Mouse (Mus musculus) heart, adult 2 months (tissue): Measurements from ENCODE around the gene Rasgef1b. TPM values are rescaled to one million over a fixed set of nuclear protein-coding genes. Genes with fewer than 3 reads are reported as not detected.
A peak's percentile ranks its signal among the peaks of the same experiment; 100 is the strongest.

Experiments used
- DNase-seq, 2 experiments: peaks; one replicate each; pipeline ENCODE4 v3.0.0; 2021
- H3K27ac ChIP-seq: fragments of 200-600 bp; 2 replicates; pipeline ENCODE4 v1.8.1; 2022
- H3K27me3 ChIP-seq: fragments of 200-500 bp; 2 replicates; pipeline ENCODE4 v1.6.1; 2012; ENCODE audit warnings: mild to moderate bottlenecking, low read length, inconsistent platforms, mixed read lengths; ENCODE audit not compliant: control insufficient read depth, insufficient read depth
- H3K36me3 ChIP-seq: fragments of 200-500 bp; 2 replicates; pipeline ENCODE4 v1.6.1; 2012; ENCODE audit warnings: low read length, inconsistent platforms; ENCODE audit not compliant: control insufficient read depth, insufficient read depth
- H3K4me1 ChIP-seq: fragments of 200-500 bp; 2 replicates; pipeline ENCODE4 v1.6.1; 2011; ENCODE audit warnings: low read length; ENCODE audit not compliant: control insufficient read depth, insufficient read depth
- H3K4me3 ChIP-seq: fragments of 200-600 bp; 2 replicates; pipeline ENCODE4 v1.8.1; 2022
- H3K79me2 ChIP-seq: fragments of 200-500 bp; replicated peaks from 2 replicates; pipeline ENCODE4 v1.6.1; 2012; ENCODE audit warnings: mild to moderate bottlenecking, inconsistent platforms, low read length, moderate library complexity, mixed read lengths; ENCODE audit not compliant: control insufficient read depth, insufficient read depth
- H3K9ac ChIP-seq: fragments of 200-500 bp; 2 replicates; pipeline ENCODE4 v1.6.1; 2012; ENCODE audit warnings: low read depth, mild to moderate bottlenecking, control low read depth, inconsistent platforms, low read length, mixed read lengths
- CTCF ChIP-seq: fragments of 200-600 bp; IDR thresholded peaks from 2 replicates; pipeline ENCODE4 v1.8.1; 2022; ENCODE audit warnings: antibody characterized with exemption, mild to moderate bottlenecking, moderate library complexity
- EP300 ChIP-seq: fragments of 200-500 bp; IDR thresholded peaks from 2 replicates; pipeline ENCODE4 v1.6.1; 2011; ENCODE audit warnings: low read depth, low read length, control low read depth; ENCODE audit not compliant: insufficient read depth
- POLR2A ChIP-seq: fragments of 200-500 bp; IDR thresholded peaks from 2 replicates; pipeline ENCODE4 v1.6.1; 2011; ENCODE audit warnings: mild to moderate bottlenecking, low read depth, low read length, control low read depth; ENCODE audit not compliant: insufficient read depth
- WGBS: fragments of 180-500 bp; shearing (Covaris S2); methylation state at CpG from one replicate; pipeline ENCODE4 v1.1.7; 2018; 5-methylcytosine and 5-hydroxymethylcytosine counted together
- intact Hi-C: fragments of 180-260 bp; cut with DNase I; formaldehyde crosslinking; loops from one replicate; pipeline ENCODE4 v1.15.1; 2025
- polyA plus RNA-seq: library from polyadenylated mRNA; depleted of rRNA; stranded (reverse); fragments of >200 nt; gene quantifications from 2 replicates; pipeline ENCODE4 v1.2.3, GENCODE M21; 2012
- total RNA-seq, 2 experiments: library from RNA; stranded (reverse); gene quantifications; 2 replicates each; pipeline ENCODE4 v1.2.3; 2021

Gene Rasgef1b
- total and polyA plus RNA-seq, 3 experiments = 4.3 to 17.7 (median 9.3) TPM

DNA sequence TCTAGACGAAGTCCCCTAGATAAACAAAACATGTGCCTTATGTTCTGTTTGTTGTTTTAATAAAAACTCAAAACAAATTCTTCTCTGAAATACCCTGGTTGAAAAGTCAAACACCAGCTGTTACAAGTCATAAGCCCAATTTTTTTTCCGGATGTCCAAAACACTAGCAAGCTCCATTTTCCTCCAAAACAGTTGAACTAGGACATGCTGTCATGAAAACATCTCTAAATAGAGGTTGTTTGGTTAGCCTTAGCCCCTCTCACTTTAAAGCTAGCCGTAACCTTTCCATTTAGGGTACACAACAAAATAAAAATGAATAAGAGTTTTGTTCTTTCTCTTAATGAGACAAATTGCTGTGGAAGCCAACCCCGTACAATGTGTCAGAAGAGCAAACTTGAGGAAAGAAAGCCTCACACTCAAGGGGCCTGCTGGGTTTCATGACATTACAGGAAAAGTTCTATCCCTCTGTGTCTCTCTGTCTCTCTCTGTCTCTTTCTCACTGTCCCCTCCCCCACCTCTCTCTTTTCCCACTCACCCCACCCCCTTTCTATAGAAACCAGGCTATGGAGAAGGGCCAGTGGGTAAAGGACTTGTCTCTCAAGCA is 467.6 kb downstream of the Rasgef1b start:
- DNase-seq = no peak
- no peaks in the 10 kb centered on the region for H3K79me2 ChIP-seq
- no peaks in the 10 kb centered on the region for H3K27me3 ChIP-seq
- intact Hi-C loops = no loop called here
- no peak overlapping the region for H3K27ac ChIP-seq
- no peak overlapping the region for H3K9ac ChIP-seq
- H3K4me3 ChIP-seq = no peak overlapping the region
- H3K4me1 ChIP-seq = no peaks in the 10 kb centered on the region
- 86% methylated on average over 4 of the region's 4 CpGs for WGBS
- no peak for TF ChIP-seq CTCF
- no peak for TF ChIP-seq POLR2A
- no peak for TF ChIP-seq EP300
- no peaks in the 10 kb centered on the region for H3K36me3 ChIP-seq

- Histone ChIP-seq H3K79me2 (no peaks in the 10 kb centered on the region), H3K9ac (no peak overlapping the region), H3K36me3 (no peaks in the 10 kb centered on the region), H3K4me1 (peaks cover 2% of the 10 kb centered on the region), H3K4me3 (no peak overlapping the region), H3K27me3 (no peaks in the 10 kb centered on the region), H3K27ac (no peak overlapping the region)
- 70% methylated on average over 4 of the region's 4 CpGs for WGBS
- no peak for DNase-seq
- intact Hi-C loops = loop anchor here (10.0 kb wide), 1 partner anchor 787 kb away; no protein-coding TSS in a partner anchor
- TF ChIP-seq CTCF (no peak), POLR2A (no peak), EP300 (no peak)
Observed at GRCm38 (mm10) chr5:99258003-99258500, 470.8 kb downstream of the Rasgef1b start.

GRCm38 (mm10) chr5:99252203-99253135 is 476.4 kb downstream of the Rasgef1b start:
- intact Hi-C loops = loop anchor here (2.0 to 10.0 kb wide), 4 partner anchors 85 to 792 kb away; no protein-coding TSS in a partner anchor
- H3K27ac ChIP-seq = peak overlapping the region; percentile 83
- H3K9ac ChIP-seq = peak overlapping the region; percentile 89
- DNase-seq = peak; percentile 98 to 99
- H3K4me1 ChIP-seq = peaks cover 3% of the 10 kb centered on the region
- H3K79me2 ChIP-seq = 0 out of 2 replicates have a peak, but pooled peaks cover 1% of the 10 kb centered on the region
- H3K4me3 ChIP-seq = peak overlapping the region; percentile 91
- WGBS = under 1% methylated on average over 76 of the region's 78 CpGs
- TF ChIP-seq EP300 = no peak
- peak; percentile 88 for TF ChIP-seq POLR2A
- peak; percentile 46 for TF ChIP-seq CTCF
- H3K27me3 ChIP-seq = no peaks in the 10 kb centered on the region
- no peaks in the 10 kb centered on the region for H3K36me3 ChIP-seq

DNA sequence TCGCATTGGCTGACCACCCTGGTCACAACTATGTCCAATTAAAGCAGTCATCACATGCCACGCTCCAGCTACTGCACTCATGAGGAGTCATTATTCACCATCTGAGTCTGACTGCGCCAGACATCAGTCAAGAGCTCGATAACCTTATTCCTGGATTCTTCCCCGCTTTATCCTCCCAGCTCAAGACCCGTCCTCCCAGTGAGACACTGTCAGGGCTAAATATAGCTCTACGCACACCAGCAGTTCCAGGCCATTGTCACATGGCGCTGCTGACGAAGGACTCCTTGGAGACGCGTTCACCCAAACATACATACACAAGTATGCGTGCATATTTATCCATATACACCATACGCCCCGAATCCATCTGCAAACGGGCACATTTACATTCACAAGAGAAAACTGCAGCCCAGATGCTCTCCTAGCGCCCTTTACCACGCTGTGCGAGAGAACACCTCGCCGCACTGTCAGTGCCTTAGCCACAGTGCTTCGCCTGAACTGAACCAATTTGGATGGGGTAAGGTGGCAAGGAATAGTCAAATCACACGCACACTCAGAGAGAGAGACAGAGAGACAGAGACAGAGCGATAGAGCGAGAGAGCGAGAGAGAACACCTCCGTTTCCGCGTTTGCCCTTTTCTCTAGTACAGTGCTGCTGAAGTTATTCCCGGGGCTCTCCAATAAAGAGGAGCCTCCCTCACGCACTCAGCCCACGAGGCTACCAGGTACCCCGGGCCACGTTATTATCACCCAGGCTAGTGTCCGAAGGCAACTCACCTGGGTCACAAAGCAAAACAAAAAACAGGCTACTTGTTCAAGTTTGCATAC is 477.3 kb downstream of the Rasgef1b start:
- H3K36me3 ChIP-seq = no peaks in the 10 kb centered on the region
- H3K27me3 ChIP-seq = no peaks in the 10 kb centered on the region
- peak; percentile 60 to 71 for DNase-seq
- peak overlapping the region; percentile 83 for H3K27ac ChIP-seq
- H3K9ac ChIP-seq = peak overlapping the region; percentile 85
- 0 out of 2 replicates have a peak, but pooled peaks cover 1% of the 10 kb centered on the region for H3K79me2 ChIP-seq
- peaks cover 3% of the 10 kb centered on the region for H3K4me1 ChIP-seq
- WGBS = 2% methylated on average over 34 of the region's 34 CpGs
- intact Hi-C loops = loop anchor here (2.0 to 10.0 kb wide), 4 partner anchors 86 to 793 kb away; no protein-coding TSS in a partner anchor
- 0 out of 2 replicates have a peak, but pooled peaks have one; percentile 16 for TF ChIP-seq EP300
- TF ChIP-seq CTCF = no peak
- TF ChIP-seq POLR2A = peak; percentile 41; the same call in 1 of the 2 replicates
- H3K4me3 ChIP-seq = peak overlapping the region; percentile 91

- 18% methylated on average over 5 of the region's 5 CpGs for WGBS
- DNase-seq = peak in 1 of 2 experiments; percentile 34
- no peak for TF ChIP-seq CTCF
Observed at GRCm38 (mm10) chr5:99250820-99251219, 478.0 kb downstream of the Rasgef1b start.

More at GRCm38 (mm10) chr5:99250820-99251219, 478.0 kb downstream of the Rasgef1b start:
- no peaks in the 10 kb centered on the region for H3K27me3 ChIP-seq
- 0 out of 2 replicates have a peak, but pooled peaks cover 1% of the 10 kb centered on the region for H3K79me2 ChIP-seq
- intact Hi-C loops = loop anchor here (5.0 to 10.0 kb wide), 3 partner anchors 86 to 794 kb away; no protein-coding TSS in a partner anchor
- H3K4me3 ChIP-seq = peak overlapping the region; percentile 91
- H3K4me1 ChIP-seq = peaks cover 3% of the 10 kb centered on the region
- H3K9ac ChIP-seq = no peak overlapping the region
- no peaks in the 10 kb centered on the region for H3K36me3 ChIP-seq
- H3K27ac ChIP-seq = peak overlapping the region; percentile 83
